Mouse (Mus musculus) heart, embryonic 11.5 days (tissue): ENCODE measurements around the gene Lgi1. TPM values are rescaled to one million over a fixed set of nuclear protein-coding genes. Genes with fewer than 3 reads are reported as not detected.

Experiments
- ATAC-seq: fragments of 200-750 bp; cut with Nextera tagmentation; replicated peaks from 2 replicates; pipeline ENCODE4 v1.8.0; 2017; ENCODE audit warnings: moderate library complexity; ENCODE audit not compliant: insufficient number of reproducible peaks, low FRiP score, low TSS enrichment
- H3K27ac ChIP-seq: fragments of 300-500 bp; sonication (generic); 2 replicates; pipeline ENCODE4 v1.5.1; 2014; ENCODE audit warnings: mild to moderate bottlenecking, low read depth, low read length
- H3K27me3 ChIP-seq: fragments of 300-500 bp; sonication (generic); 2 replicates; pipeline ENCODE4 v1.6.1; 2014; ENCODE audit warnings: mild to moderate bottlenecking, low read length, mixed read lengths; ENCODE audit not compliant: control insufficient read depth, insufficient read depth
- H3K36me3 ChIP-seq: fragments of 300-500 bp; sonication (generic); 2 replicates; pipeline ENCODE4 v1.6.1; 2014; ENCODE audit warnings: mild to moderate bottlenecking, low read length, moderate library complexity, mixed read lengths; ENCODE audit not compliant: control insufficient read depth, insufficient read depth
- H3K4me1 ChIP-seq: fragments of 300-500 bp; sonication (generic); 2 replicates; pipeline ENCODE4 v1.6.1; 2014; ENCODE audit warnings: low read length; ENCODE audit not compliant: control insufficient read depth, insufficient read depth
- H3K4me2 ChIP-seq: fragments of 300-500 bp; sonication (generic); 2 replicates; pipeline ENCODE4 v1.6.1; 2014; ENCODE audit warnings: mild to moderate bottlenecking, moderate library complexity
- H3K4me3 ChIP-seq: fragments of 300-500 bp; sonication (generic); 2 replicates; pipeline ENCODE4 v1.5.1; 2014; ENCODE audit warnings: low read depth, low read length
- H3K9ac ChIP-seq: fragments of 300-500 bp; sonication (generic); 2 replicates; pipeline ENCODE4 v1.6.1; 2014; ENCODE audit warnings: mild to moderate bottlenecking, low read depth, low read length, moderate library complexity
- H3K9me3 ChIP-seq: fragments of 300-500 bp; sonication (generic); replicated peaks from 2 replicates; pipeline ENCODE4 v1.6.1; 2016; ENCODE audit warnings: low read length; ENCODE audit not compliant: control insufficient read depth
- WGBS: fragments of 180-500 bp; shearing (Covaris S2); extraction: QIAGEN DNeasy Blood & Tissue Kit; methylation state at CpG from one replicate; pipeline ENCODE4 v1.1.7; 2014; ENCODE audit not compliant: insufficient replicate concordance; 5-methylcytosine and 5-hydroxymethylcytosine counted together
- polyA plus RNA-seq: library from polyadenylated mRNA; unstranded; fragments of >200 nt; fragmentation: Nextera tagmentation; extraction: Ambion mirVana; gene quantifications from 2 replicates; pipeline ENCODE4 v1.2.1, GENCODE M21; 2014

The Lgi1 gene
- polyA plus RNA-seq, 1 experiment from 2014 or later = 0.31 TPM

- 80% methylated on average over 8 of the region's 8 CpGs for WGBS
- Histone ChIP-seq H3K27ac (no peak overlapping the region), H3K36me3 (no peaks in the 10 kb centered on the region), H3K9ac (no peak overlapping the region), H3K4me3 (no peak overlapping the region), H3K4me2 (no peak overlapping the region), H3K9me3 (no peaks in the 10 kb centered on the region), H3K27me3 (no peaks in the 10 kb centered on the region), H3K4me1 (no peaks in the 10 kb centered on the region)
- no peak for ATAC-seq
Observed at GRCm38 (mm10) chr19:38356211-38356828, 92.0 kb downstream of the Lgi1 start.

GRCm38 (mm10) chr19:38357956-38358623 is 93.8 kb downstream of the Lgi1 start:
- Histone ChIP-seq H3K36me3 (no peaks in the 10 kb centered on the region), H3K9me3 (no peaks in the 10 kb centered on the region), H3K27ac (no peak overlapping the region), H3K4me1 (no peaks in the 10 kb centered on the region), H3K9ac (no peak overlapping the region), H3K27me3 (no peaks in the 10 kb centered on the region), H3K4me2 (no peak overlapping the region), H3K4me3 (no peak overlapping the region)
- ATAC-seq = no peak
- WGBS = 60% methylated on average over 9 of the region's 9 CpGs

GRCm38 (mm10) chr19:38359287-38359686 is 95.0 kb downstream of the Lgi1 start:
- no peaks in the 10 kb centered on the region for H3K4me1 ChIP-seq
- no peak overlapping the region for H3K27ac ChIP-seq
- ATAC-seq = no peak
- H3K9me3 ChIP-seq = no peaks in the 10 kb centered on the region
- no peaks in the 10 kb centered on the region for H3K27me3 ChIP-seq
- no peak overlapping the region for H3K9ac ChIP-seq
- H3K4me3 ChIP-seq = no peak overlapping the region
- 89% methylated on average over 1 of the region's 1 CpGs for WGBS
- no peaks in the 10 kb centered on the region for H3K36me3 ChIP-seq
- no peak overlapping the region for H3K4me2 ChIP-seq

Other genes with a start within 250 kb of the Lgi1 start
- 7.4 and 8.5 TPM in 2 replicates for gene Myof, start 221.0 kb upstream of the Lgi1 start, polyA plus RNA-seq
- gene Cep55, start 209.5 kb upstream of the Lgi1 start, polyA plus RNA-seq = 28.1 and 30.5 TPM in 2 replicates
- 0.15 TPM in 1 of 2 replicates, not detected in the other for gene Ffar4, start 167.5 kb upstream of the Lgi1 start, polyA plus RNA-seq
- 8.8 and 33.6 TPM in 2 replicates for gene Rbp4, start 139.3 kb upstream of the Lgi1 start, polyA plus RNA-seq
- 0.06 TPM in 1 of 2 replicates, not detected in the other for gene Pde6c, start 131.8 kb upstream of the Lgi1 start, polyA plus RNA-seq
- gene Fra10ac1, start 40.4 kb upstream of the Lgi1 start, polyA plus RNA-seq = 27.6 and 32.1 TPM in 2 replicates
- gene Slc35g1, start 131.4 kb downstream of the Lgi1 start, polyA plus RNA-seq = 2.8 and 3.3 TPM in 2 replicates
- gene Plce1, start 216.6 kb downstream of the Lgi1 start, polyA plus RNA-seq = 6.1 and 6.3 TPM in 2 replicates